Mouse (Mus musculus): ENCODE measurements around the gene Inf2. TPM values are rescaled to one million over a fixed set of nuclear protein-coding genes. Genes with fewer than 3 reads are reported as not detected.

Inf2 gene
- 60.6 and 69.4 TPM in 2 replicates for polyA plus RNA-seq (2012)

GRCm38 (mm10) chr12:112588426-112589256 is at the start of gene Inf2:
Inf2 (plus strand) TSS chr12:112588784.
- no peak for TF ChIP-seq GATA1 (IDR thresholded peaks at IDR 0.05; ENCODE audit: low read length)

GRCm38 (mm10) chr12:112539466-112539965 is 49.1 kb upstream of the Inf2 start:
- TF ChIP-seq GATA1 (IDR thresholded peaks at IDR 0.05; ENCODE audit: low read length), result no peak

- no peak for TF ChIP-seq GATA1 (IDR thresholded peaks at IDR 0.05; ENCODE audit: low read length)
Observed at GRCm38 (mm10) chr12:112540321-112540720, 48.3 kb upstream of the Inf2 start.

GRCm38 (mm10) chr12:112541483-112542091 is 47.0 kb upstream of the Inf2 start:
- no peak for TF ChIP-seq GATA1 (IDR thresholded peaks at IDR 0.05; ENCODE audit: low read length)

GRCm38 (mm10) chr12:112542257-112542919 is 46.2 kb upstream of the Inf2 start:
- TF ChIP-seq GATA1 (IDR thresholded peaks at IDR 0.05; ENCODE audit: low read length), result no peak

GRCm38 (mm10) chr12:112542920-112543300 is 45.7 kb upstream of the Inf2 start:
- TF ChIP-seq GATA1 (IDR thresholded peaks at IDR 0.05; ENCODE audit: low read length), result no peak

GRCm38 (mm10) chr12:112543941-112544340 is 44.6 kb upstream of the Inf2 start:
- TF ChIP-seq GATA1 (IDR thresholded peaks at IDR 0.05; ENCODE audit: low read length), result no peak

- no peak for TF ChIP-seq GATA1 (IDR thresholded peaks at IDR 0.05; ENCODE audit: low read length)
Observed at GRCm38 (mm10) chr12:112544946-112545701, 43.5 kb upstream of the Inf2 start.

- TF ChIP-seq GATA1 (IDR thresholded peaks at IDR 0.05; ENCODE audit: low read length), result no peak
Observed at GRCm38 (mm10) chr12:112546110-112546509, 42.5 kb upstream of the Inf2 start.

- no peak for TF ChIP-seq GATA1 (IDR thresholded peaks at IDR 0.05; ENCODE audit: low read length)
Observed at GRCm38 (mm10) chr12:112549287-112549686, 39.3 kb upstream of the Inf2 start.

GRCm38 (mm10) chr12:112551861-112552375 is 36.7 kb upstream of the Inf2 start:
- no peak for TF ChIP-seq GATA1 (IDR thresholded peaks at IDR 0.05; ENCODE audit: low read length)

GRCm38 (mm10) chr12:112552520-112552919 is 36.1 kb upstream of the Inf2 start:
- no peak for TF ChIP-seq GATA1 (IDR thresholded peaks at IDR 0.05; ENCODE audit: low read length)

GRCm38 (mm10) chr12:112554900-112555299 is 33.7 kb upstream of the Inf2 start:
- TF ChIP-seq GATA1 (IDR thresholded peaks at IDR 0.05; ENCODE audit: low read length), result no peak

- TF ChIP-seq GATA1 (IDR thresholded peaks at IDR 0.05; ENCODE audit: low read length), result no peak
Observed at GRCm38 (mm10) chr12:112556531-112557060, 32.0 kb upstream of the Inf2 start.

- TF ChIP-seq GATA1 (IDR thresholded peaks at IDR 0.05; ENCODE audit: low read length), result no peak
Observed at GRCm38 (mm10) chr12:112557219-112557618, 31.4 kb upstream of the Inf2 start.
